Mouse (Mus musculus): Measurements from ENCODE around the gene Naa35. TPM values are rescaled to one million over a fixed set of nuclear protein-coding genes. Genes with fewer than 3 reads are reported as not detected.

The Naa35 gene
- polyA plus RNA-seq, 1 experiment from 2014 or later: 114 TPM

DNA sequence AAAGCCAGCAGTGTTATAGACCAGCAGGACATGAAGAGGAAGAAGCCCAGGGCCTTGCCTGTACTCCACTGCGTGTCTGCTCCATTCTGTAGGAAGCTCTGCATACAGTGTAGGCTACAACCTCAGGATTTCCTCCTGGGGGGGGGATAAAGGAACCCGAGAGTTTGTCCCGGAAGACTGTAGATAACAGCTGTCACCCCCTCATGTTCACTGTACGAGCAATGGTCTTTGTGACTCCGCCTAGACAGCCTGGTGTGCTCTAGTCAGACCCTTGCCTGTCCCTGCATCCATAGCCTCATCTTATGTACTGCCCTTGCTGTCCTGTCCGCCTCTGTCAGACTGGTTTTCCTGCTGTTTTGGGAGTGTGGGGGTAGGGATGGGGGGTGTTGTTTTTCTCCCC is 33.4 kb downstream of the Naa35 start:
- H3K36me3 ChIP-seq (replicated peaks): peaks cover 90% of the 10 kb centered on the region
- 94% methylated on average over 6 of the region's 6 CpGs for WGBS
- no peak overlapping the region for H3K27ac ChIP-seq (replicated peaks)
- no peaks in the 10 kb centered on the region for H3K4me1 ChIP-seq
- no peak overlapping the region for H3K4me3 ChIP-seq
- H3K27me3 ChIP-seq (replicated peaks; ENCODE audit: low read depth, poor library complexity, severe bottlenecking): no peaks in the 10 kb centered on the region
- no peak for DNase-seq (ENCODE audit: low spot score)
- no peaks in the 10 kb centered on the region for H3K9me3 ChIP-seq

DNA sequence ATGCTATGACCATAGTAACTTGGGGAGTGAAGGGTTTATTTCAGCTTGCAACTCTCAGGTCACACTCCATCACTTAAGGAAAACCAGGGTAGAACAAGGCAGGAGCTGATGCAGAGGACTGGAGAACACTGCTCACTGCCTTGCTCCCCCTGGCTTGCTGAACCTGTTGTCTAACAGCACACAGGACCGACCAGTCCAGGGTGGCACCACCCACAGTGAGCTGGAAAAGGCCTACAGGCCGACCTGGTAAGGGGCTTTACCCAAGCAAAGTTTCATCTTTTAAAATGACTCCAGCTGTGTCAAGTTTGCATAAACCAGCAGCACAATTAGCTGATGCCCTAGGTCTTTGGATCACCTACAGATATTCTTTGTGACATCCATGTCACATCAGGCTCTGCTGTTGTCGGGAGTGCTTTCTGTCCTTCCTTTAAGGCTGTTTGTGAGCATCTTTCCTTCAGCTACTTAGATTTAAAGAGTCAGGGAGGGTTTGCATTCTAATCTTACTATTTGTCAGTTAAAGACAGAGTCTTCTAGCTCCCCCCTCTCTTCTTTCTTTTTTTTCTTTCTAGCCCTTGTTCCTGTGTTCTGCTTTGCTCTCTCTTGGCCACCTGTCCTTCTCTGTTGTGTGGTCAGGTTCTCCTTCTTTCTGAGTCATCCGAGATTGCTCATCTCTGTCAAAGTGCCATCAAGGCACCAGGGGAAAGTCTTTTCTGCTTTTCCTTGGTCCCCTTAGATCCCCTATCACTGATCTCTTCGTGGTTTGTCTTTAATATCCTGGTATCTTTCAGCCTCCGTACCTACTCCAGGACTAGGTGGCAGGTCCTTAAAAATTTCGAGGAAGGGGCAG is 36.8 kb downstream of the Naa35 start:
- Histone ChIP-seq H3K4me3 (no peak overlapping the region), H3K9me3 (no peaks in the 10 kb centered on the region), H3K4me1 (no peaks in the 10 kb centered on the region), H3K36me3 (replicated peaks) (peaks cover 95% of the 10 kb centered on the region), H3K27me3 (replicated peaks; ENCODE audit: low read depth, poor library complexity, severe bottlenecking) (no peaks in the 10 kb centered on the region), H3K27ac (replicated peaks) (no peak overlapping the region)
- DNase-seq (ENCODE audit: low spot score): no peak
- WGBS: 86% methylated on average over 7 of the region's 7 CpGs

DNA sequence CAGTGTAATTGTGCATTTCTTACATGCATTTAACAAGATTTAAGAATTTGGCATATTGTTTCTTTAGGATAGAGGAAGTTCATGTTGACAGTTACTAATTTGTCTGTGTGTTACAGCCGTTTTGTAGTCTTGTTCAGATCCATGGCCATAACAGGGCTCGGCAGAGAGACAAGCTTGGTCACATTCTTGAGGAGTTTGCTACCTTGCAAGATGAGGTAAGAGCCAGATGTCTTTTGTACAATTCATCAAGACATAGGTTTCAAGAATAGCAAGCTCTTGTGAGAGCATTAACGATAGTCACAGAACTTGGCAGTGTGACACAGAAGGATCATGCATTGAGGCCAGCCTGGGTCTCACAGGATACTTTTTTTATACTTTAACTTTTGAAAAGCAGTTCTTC is 39.3 kb downstream of the Naa35 start:
- Histone ChIP-seq H3K4me1 (no peaks in the 10 kb centered on the region), H3K9me3 (no peaks in the 10 kb centered on the region), H3K27ac (replicated peaks) (no peak overlapping the region), H3K36me3 (replicated peaks) (peaks cover 91% of the 10 kb centered on the region), H3K4me3 (no peak overlapping the region), H3K27me3 (replicated peaks; ENCODE audit: low read depth, poor library complexity, severe bottlenecking) (no peaks in the 10 kb centered on the region)
- WGBS: 92% methylated on average over 3 of the region's 3 CpGs
- no peak for DNase-seq (ENCODE audit: low spot score)

DNA sequence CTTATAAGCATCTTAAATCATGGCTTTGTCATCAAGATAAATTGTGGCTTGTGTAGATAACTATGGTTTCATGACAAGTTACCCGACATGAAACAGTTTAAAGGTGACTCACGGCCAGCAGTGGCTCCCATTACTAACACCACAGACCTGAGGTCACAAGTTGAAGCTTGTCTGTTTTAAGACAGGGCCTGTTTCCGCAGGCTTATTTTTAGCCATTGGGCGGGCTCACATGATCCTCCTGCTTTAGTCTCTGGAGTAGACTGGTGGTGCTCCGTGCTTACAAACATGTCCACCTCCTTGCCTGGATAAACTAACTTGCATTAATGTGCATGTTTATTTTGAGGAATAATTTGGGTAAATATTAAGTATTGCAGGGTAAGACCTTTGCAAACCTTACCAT is 39.8 kb downstream of the Naa35 start:
- Histone ChIP-seq H3K27ac (replicated peaks) (no peak overlapping the region), H3K36me3 (replicated peaks) (peaks cover 93% of the 10 kb centered on the region)
- 83% methylated on average over 5 of the region's 5 CpGs for WGBS

DNA sequence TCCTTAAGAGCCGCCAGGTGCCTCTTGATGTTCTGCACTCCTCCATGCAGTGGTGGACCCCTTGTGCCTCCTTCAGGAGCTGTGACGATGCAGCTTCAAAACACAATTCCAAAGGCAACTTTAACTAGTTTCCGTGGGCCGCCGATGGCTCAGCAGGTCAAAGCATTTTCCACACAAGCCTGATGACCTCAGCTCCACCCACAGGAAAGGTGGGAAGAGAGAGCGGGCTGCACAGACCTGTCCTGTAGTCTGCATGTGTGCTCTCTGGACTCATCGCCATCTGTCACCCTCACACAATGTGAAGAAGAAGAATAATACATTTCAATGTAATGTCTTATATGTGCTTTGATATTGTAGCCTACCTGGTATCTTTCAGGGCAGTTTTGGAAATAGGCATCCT is 41.7 kb downstream of the Naa35 start:
- Histone ChIP-seq H3K4me1 (no peaks in the 10 kb centered on the region), H3K27ac (replicated peaks) (no peak overlapping the region), H3K36me3 (replicated peaks) (peaks cover 93% of the 10 kb centered on the region), H3K27me3 (replicated peaks; ENCODE audit: low read depth, poor library complexity, severe bottlenecking) (no peaks in the 10 kb centered on the region), H3K9me3 (no peaks in the 10 kb centered on the region), H3K4me3 (no peak overlapping the region)
- DNase-seq (ENCODE audit: low spot score): no peak
- 91% methylated on average over 7 of the region's 7 CpGs for WGBS

More for the DNA sequence above, 39.8 kb downstream of the Naa35 start:
- Histone ChIP-seq H3K9me3 (no peaks in the 10 kb centered on the region), H3K4me3 (no peak overlapping the region), H3K27me3 (replicated peaks; ENCODE audit: low read depth, poor library complexity, severe bottlenecking) (no peaks in the 10 kb centered on the region), H3K4me1 (no peaks in the 10 kb centered on the region)
- no peak for DNase-seq (ENCODE audit: low spot score)

DNA sequence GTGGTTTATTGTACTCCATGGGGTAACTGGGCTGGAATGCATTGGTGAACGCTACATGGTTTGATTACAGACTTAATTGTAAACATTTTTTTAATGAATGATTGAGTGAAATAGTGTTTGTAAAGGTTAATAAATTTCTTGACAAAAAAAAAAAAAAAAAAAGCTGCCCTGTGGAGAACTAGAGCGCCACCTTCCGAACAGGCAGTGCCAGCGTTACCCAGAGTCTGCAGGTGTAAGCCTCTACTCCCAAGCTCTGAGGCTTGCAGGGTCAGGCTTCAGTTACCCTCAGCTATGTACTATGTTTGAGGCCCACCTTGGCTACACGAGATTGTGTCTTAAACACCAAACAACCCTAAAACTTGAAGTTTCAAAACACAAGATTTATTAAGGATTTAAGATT is 49.6 kb downstream of the Naa35 start:
- Histone ChIP-seq H3K4me1 (no peaks in the 10 kb centered on the region), H3K27ac (replicated peaks) (no peak overlapping the region), H3K9me3 (no peaks in the 10 kb centered on the region), H3K36me3 (replicated peaks) (peaks cover 99% of the 10 kb centered on the region), H3K27me3 (replicated peaks; ENCODE audit: low read depth, poor library complexity, severe bottlenecking) (no peaks in the 10 kb centered on the region), H3K4me3 (no peak overlapping the region)
- 76% methylated on average over 5 of the region's 5 CpGs for WGBS
- DNase-seq (ENCODE audit: low spot score): no peak

DNA sequence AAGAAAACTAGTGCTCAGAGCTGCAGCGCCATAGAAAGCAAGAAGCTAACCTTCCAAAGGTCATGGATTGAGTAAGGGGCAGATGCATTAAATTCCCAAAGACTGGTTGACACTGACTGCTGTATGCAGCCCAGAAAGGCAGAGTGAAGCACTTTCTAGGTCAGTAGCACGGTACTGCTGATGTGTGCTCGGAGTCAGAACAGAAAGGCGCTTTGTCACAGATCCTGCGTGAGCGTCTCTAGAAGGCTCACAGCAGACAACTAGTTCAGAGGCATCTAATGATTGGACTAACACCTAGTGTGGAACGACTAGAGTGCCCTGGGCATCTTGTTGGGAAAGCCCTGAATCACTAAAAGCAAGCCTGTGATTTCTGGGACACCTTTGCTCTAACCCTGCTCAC is 52.7 kb downstream of the Naa35 start:
- Histone ChIP-seq H3K4me3 (no peak overlapping the region), H3K36me3 (replicated peaks) (peaks cover 97% of the 10 kb centered on the region), H3K27me3 (replicated peaks; ENCODE audit: low read depth, poor library complexity, severe bottlenecking) (no peaks in the 10 kb centered on the region), H3K9me3 (no peaks in the 10 kb centered on the region), H3K4me1 (no peaks in the 10 kb centered on the region), H3K27ac (replicated peaks) (no peak overlapping the region)
- 93% methylated on average over 7 of the region's 7 CpGs for WGBS
- no peak for DNase-seq (ENCODE audit: low spot score)

DNA sequence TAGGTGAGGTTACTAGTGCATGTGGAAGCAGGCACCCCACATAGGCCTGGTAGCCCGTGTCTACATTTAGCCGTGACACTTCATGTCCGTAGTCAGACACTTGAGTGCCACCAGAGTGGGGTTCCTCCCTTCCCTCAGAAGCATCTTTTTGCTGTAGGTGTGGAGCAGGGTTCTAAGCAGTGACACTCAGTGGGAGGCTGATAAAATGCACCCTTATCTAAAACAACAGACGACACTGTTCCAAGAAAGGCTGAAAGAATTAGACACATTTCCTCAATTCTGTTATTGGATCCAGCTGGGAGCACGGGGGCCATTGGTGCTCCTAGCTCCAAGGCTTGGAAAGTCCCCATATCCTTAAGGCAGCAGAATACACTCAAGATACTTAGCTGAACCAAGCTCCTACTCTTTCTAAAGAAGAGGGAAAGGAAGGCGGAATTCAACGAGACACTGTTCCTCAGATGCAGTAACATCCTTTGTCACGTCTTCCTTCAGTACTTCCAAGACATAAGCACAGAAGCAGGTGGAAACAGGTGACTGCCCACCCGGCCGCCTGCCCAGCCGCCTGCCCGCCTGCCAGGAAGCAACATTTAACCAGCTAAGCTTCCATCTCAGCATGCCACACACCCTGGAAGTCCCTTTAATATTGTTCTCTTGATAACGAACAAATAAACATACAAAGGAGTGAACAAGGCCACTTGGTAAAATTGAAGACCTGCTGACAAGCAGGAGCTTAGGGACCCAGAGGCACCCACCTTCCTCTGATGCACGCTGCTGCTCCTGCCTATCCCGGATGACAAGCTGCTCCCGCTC is 54.5 kb downstream of the Naa35 start:
- H3K36me3 ChIP-seq (replicated peaks): peaks cover 88% of the 10 kb centered on the region
- no peak overlapping the region for H3K4me3 ChIP-seq
- no peak overlapping the region for H3K27ac ChIP-seq (replicated peaks)
- no peaks in the 10 kb centered on the region for H3K27me3 ChIP-seq (replicated peaks; ENCODE audit: low read depth, poor library complexity, severe bottlenecking)
- no peaks in the 10 kb centered on the region for H3K9me3 ChIP-seq
- no peaks in the 10 kb centered on the region for H3K4me1 ChIP-seq
- DNase-seq (ENCODE audit: low spot score): no peak
- WGBS: 88% methylated on average over 16 of the region's 16 CpGs

DNA sequence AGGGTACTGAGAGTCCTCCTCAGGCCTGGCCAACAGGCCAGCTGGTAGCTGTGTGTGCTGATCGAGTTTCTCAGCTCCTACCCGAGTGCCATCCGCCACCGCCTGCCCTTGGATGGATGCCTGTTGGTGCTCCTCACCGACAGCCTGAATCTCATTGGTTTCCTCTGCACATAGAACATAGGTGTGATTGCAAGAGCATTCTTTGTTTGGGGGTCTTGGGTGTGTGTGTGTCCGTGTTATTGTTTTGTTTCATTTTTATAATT is 55.0 kb downstream of the Naa35 start:
- H3K27ac ChIP-seq (replicated peaks): no peak overlapping the region
- H3K4me1 ChIP-seq: no peaks in the 10 kb centered on the region
- DNase-seq (ENCODE audit: low spot score): no peak
- peaks cover 88% of the 10 kb centered on the region for H3K36me3 ChIP-seq (replicated peaks)
- H3K9me3 ChIP-seq: no peaks in the 10 kb centered on the region
- no peak overlapping the region for H3K4me3 ChIP-seq
- 90% methylated on average over 6 of the region's 6 CpGs for WGBS
- no peaks in the 10 kb centered on the region for H3K27me3 ChIP-seq (replicated peaks; ENCODE audit: low read depth, poor library complexity, severe bottlenecking)

DNA sequence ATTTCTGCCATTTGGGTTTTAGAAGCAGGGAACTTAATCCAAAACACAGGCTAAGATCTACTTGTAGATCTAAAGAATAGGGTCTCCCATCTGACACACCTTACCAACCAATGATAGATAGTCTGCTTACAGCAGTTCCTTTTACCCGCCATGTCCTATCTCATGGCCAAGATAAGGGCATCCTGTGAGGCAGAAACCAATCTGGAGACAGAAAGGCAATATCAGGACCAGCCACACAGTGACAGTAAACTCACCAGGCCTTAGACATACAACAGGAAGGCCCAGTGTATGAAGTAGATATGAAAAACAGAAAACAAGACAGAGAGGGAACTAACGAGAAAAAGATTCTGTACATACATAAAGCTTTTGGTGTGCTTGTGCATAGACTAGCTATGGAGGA is 57.8 kb downstream of the Naa35 start:
- WGBS: 87% methylated on average over 2 of the region's 2 CpGs
- peaks cover 88% of the 10 kb centered on the region for H3K36me3 ChIP-seq (replicated peaks)
- DNase-seq (ENCODE audit: low spot score): no peak
- H3K4me3 ChIP-seq: no peak overlapping the region
- no peaks in the 10 kb centered on the region for H3K9me3 ChIP-seq
- H3K4me1 ChIP-seq: peaks cover 17% of the 10 kb centered on the region
- no peaks in the 10 kb centered on the region for H3K27me3 ChIP-seq (replicated peaks; ENCODE audit: low read depth, poor library complexity, severe bottlenecking)
- no peak overlapping the region for H3K27ac ChIP-seq (replicated peaks)

DNA sequence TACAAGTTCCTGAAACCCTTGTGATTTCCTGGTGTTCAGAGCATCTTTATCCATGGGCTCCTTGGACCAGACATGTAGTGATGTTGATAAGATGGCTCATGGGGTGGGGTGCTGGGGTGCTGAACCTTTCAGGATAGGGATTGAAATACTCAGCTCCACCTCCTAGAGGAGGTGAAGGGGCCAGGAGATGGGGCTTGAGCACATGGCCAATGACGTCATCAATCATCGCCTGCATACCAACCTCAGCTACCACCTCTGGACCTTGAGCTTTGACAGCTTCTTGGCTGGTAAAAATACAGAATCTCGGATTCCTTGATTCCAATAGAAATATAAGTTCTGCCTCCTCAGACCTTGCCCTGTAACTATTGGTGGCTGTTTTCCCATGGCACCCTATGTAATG is 60.4 kb downstream of the Naa35 start:
- Histone ChIP-seq H3K4me1 (peaks cover 22% of the 10 kb centered on the region), H3K4me3 (no peak overlapping the region), H3K36me3 (replicated peaks) (peaks cover 89% of the 10 kb centered on the region), H3K9me3 (no peaks in the 10 kb centered on the region), H3K27me3 (replicated peaks; ENCODE audit: low read depth, poor library complexity, severe bottlenecking) (no peaks in the 10 kb centered on the region), H3K27ac (replicated peaks) (no peak overlapping the region)
- WGBS: 92% methylated on average over 3 of the region's 3 CpGs
- DNase-seq (ENCODE audit: low spot score): no peak

DNA sequence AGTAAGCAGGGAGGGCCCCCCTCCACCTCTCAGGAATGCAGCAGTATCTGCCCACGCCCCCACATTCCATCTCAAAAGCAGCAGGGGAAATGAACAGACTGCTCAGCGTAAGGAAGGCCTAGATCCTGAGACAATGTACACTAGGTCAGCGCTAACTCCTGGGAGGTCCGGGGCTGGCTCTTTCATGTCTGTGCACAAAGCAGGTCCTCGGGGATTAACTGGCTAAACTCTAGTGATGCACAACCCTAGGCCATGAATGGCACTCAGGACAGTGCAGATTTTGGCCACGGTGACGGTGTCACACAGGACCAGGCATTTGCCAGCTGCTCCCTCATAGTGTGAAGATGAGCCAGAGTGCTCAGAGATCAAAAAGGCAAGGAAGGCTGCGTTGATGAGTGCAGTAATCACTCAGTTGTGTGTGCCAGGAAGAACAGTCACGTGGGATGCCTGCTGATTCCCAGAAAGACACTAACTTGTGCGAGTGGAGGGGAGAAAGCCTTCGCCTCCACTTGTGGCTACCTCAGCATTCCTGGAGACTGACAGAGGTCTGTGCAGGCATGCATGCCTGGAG is 61.7 kb downstream of the Naa35 start:
- Histone ChIP-seq H3K27me3 (replicated peaks; ENCODE audit: low read depth, poor library complexity, severe bottlenecking) (no peaks in the 10 kb centered on the region), H3K9me3 (no peaks in the 10 kb centered on the region), H3K4me3 (no peak overlapping the region), H3K27ac (replicated peaks) (peak overlapping the region; percentile 21), H3K36me3 (replicated peaks) (peaks cover 90% of the 10 kb centered on the region), H3K4me1 (peaks cover 22% of the 10 kb centered on the region)
- 64% methylated on average over 11 of the region's 11 CpGs for WGBS
- peak; percentile 48 for DNase-seq (ENCODE audit: low spot score)

DNA sequence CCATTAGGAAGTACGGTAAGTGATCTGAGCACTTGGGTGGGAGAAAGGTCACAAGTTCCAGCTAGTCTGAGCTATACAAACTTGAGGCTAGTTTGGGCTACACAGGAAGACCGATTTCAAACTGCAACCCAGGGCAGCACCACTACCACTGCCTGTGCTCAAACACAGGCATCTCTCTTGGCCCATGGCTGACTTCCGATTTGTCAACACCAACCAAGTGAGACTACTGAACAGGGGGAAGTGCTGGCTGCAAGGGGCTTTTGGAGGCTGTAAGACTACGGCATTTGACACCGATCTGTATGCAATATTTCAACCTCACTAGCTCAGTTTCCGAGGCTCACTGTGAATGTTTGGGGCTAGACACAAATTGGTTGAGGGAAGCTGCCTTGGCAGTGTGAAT is 62.4 kb downstream of the Naa35 start:
- H3K36me3 ChIP-seq (replicated peaks): peaks cover 88% of the 10 kb centered on the region
- WGBS: 86% methylated on average over 6 of the region's 6 CpGs

More for the DNA sequence above, 62.4 kb downstream of the Naa35 start:
- H3K4me3 ChIP-seq: no peak overlapping the region
- H3K4me1 ChIP-seq: peaks cover 27% of the 10 kb centered on the region
- H3K9me3 ChIP-seq: no peaks in the 10 kb centered on the region
- H3K27me3 ChIP-seq (replicated peaks; ENCODE audit: low read depth, poor library complexity, severe bottlenecking): no peaks in the 10 kb centered on the region
- H3K27ac ChIP-seq (replicated peaks): no peak overlapping the region
- no peak for DNase-seq (ENCODE audit: low spot score)

Data from embryonic facial prominence, embryonic 10.5 days (tissue).